Mouse (Mus musculus): ENCODE data around the gene Rab3a. TPM values are rescaled to one million over a fixed set of nuclear protein-coding genes. Genes with fewer than 3 reads are reported as not detected.
A peak's percentile ranks its signal among the peaks of the same experiment; 100 is the strongest.

Rab3a gene
- polyA plus RNA-seq, 1 experiment from 2014 or later, result 87.8 TPM

- no peak overlapping the region for H3K4me2 ChIP-seq
- peaks cover 42% of the 10 kb centered on the region for H3K4me1 ChIP-seq
- peaks cover 87% of the 10 kb centered on the region for H3K27me3 ChIP-seq
- no peak overlapping the region for H3K4me3 ChIP-seq (replicated peaks)
- WGBS, result 55% methylated on average over 10 of the region's 10 CpGs
- H3K36me3 ChIP-seq (replicated peaks), result no peaks in the 10 kb centered on the region
- H3K9ac ChIP-seq, result no peak overlapping the region
- no peaks in the 10 kb centered on the region for H3K9me3 ChIP-seq
- no peak for ATAC-seq (ENCODE audit: low FRiP score)
- no peak overlapping the region for H3K27ac ChIP-seq
Measured at GRCm38 (mm10) chr8:70800648-70801047, 46.2 kb downstream of the Rab3a start.

GRCm38 (mm10) chr8:70801156-70801555 lies 46.7 kb downstream of the Rab3a start:
- Histone ChIP-seq H3K9me3 (no peaks in the 10 kb centered on the region), H3K9ac (no peak overlapping the region), H3K4me2 (no peak overlapping the region), H3K4me3 (replicated peaks) (no peak overlapping the region), H3K27ac (no peak overlapping the region), H3K4me1 (peaks cover 39% of the 10 kb centered on the region), H3K36me3 (replicated peaks) (no peaks in the 10 kb centered on the region), H3K27me3 (peaks cover 87% of the 10 kb centered on the region)
- WGBS, result 37% methylated on average over 12 of the region's 15 CpGs
- no peak for ATAC-seq (ENCODE audit: low FRiP score)

DNA sequence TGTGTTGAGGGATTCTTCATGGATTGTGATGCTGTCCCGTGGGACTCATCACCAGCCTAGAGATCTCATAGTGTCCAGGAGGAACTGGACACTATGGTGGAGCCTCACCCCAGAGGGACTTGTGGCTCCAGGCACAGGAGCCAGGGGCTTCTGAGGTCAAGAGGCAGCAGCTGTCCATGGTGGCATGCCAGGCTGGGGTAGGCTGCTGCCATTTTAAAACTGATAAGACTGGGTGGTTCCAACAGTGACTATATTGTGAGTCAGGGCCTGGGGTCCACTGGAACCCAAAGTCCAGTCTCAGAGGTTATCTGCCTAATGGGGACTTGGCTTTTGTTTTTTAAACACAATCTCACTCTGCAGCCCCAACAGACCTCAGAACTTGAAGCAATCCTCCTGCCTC lies 47.4 kb downstream of the Rab3a start:
- WGBS, result 81% methylated on average over 1 of the region's 1 CpGs
- H3K4me3 ChIP-seq (replicated peaks), result no peak overlapping the region

GRCm38 (mm10) chr8:70802786-70803510 lies 48.5 kb downstream of the Rab3a start:
- Histone ChIP-seq H3K4me3 (replicated peaks) (no peak overlapping the region), H3K27me3 (peaks cover 88% of the 10 kb centered on the region), H3K4me2 (no peak overlapping the region), H3K4me1 (peaks cover 25% of the 10 kb centered on the region), H3K36me3 (replicated peaks) (no peaks in the 10 kb centered on the region), H3K9me3 (no peaks in the 10 kb centered on the region), H3K9ac (no peak overlapping the region), H3K27ac (no peak overlapping the region)
- ATAC-seq (ENCODE audit: low FRiP score), result no peak
- 74% methylated on average over 11 of the region's 11 CpGs for WGBS

More for the DNA sequence above, 47.4 kb downstream of the Rab3a start:
- Histone ChIP-seq H3K9me3 (no peaks in the 10 kb centered on the region), H3K4me2 (no peak overlapping the region), H3K27ac (no peak overlapping the region), H3K36me3 (replicated peaks) (no peaks in the 10 kb centered on the region), H3K4me1 (peaks cover 32% of the 10 kb centered on the region), H3K9ac (no peak overlapping the region), H3K27me3 (peaks cover 91% of the 10 kb centered on the region)
- ATAC-seq (ENCODE audit: low FRiP score), result no peak

- Histone ChIP-seq H3K9me3 (no peaks in the 10 kb centered on the region), H3K36me3 (replicated peaks) (no peaks in the 10 kb centered on the region), H3K4me2 (peak overlapping the region; percentile 61), H3K27me3 (peaks cover 78% of the 10 kb centered on the region), H3K9ac (0 out of 2 replicates have a peak overlapping the region, but pooled peaks have one; percentile 33), H3K4me1 (peaks cover 19% of the 10 kb centered on the region), H3K4me3 (replicated peaks) (peak overlapping the region; percentile 42), H3K27ac (no peak overlapping the region)
- ATAC-seq (ENCODE audit: low FRiP score), result no peak
- 1% methylated on average over 42 of the region's 47 CpGs for WGBS
Measured at GRCm38 (mm10) chr8:70803761-70804480, 49.4 kb downstream of the Rab3a start.

GRCm38 (mm10) chr8:70804481-70805206 lies 50.2 kb downstream of the Rab3a start, which contains the start of gene Mast3:
Mast3 (minus strand) TSS chr8:70805054.
- ATAC-seq (ENCODE audit: low FRiP score), result peak; percentile 89
- Histone ChIP-seq H3K4me1 (peaks cover 19% of the 10 kb centered on the region), H3K4me2 (peak within 1 kb of the TSS; percentile 61), H3K27ac (no peak within 1 kb of the TSS), H3K9me3 (no peaks in the 10 kb centered on the region), H3K9ac (peak within 1 kb of the TSS; percentile 33), H3K27me3 (peaks cover 71% of the 10 kb centered on the region), H3K36me3 (replicated peaks) (no peaks in the 10 kb centered on the region), H3K4me3 (replicated peaks) (peak within 1 kb of the TSS; percentile 42)
- under 1% methylated on average over 45 of the region's 45 CpGs for WGBS

DNA sequence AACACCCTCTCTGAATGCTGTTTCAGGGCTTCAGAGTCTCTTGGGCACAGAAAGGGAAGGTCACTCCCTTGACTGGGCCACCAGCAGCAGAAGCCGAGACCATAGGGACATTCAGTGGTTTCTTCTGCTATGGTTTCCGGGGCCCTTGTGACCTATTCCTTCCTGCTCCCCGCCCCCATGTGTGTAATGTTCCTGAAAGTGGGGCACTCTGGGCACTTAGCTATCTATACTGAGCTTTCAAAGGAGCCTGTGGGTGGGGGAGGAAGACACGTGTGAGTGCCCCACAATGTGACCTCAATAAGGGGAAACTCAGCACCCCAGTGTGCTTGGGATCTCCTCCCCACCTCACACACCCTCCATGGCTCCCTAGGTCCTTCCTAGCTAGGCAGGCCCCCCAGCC lies 52.1 kb downstream of the Rab3a start:
- Histone ChIP-seq H3K27me3 (peaks cover 61% of the 10 kb centered on the region), H3K9ac (no peak overlapping the region), H3K27ac (no peak overlapping the region), H3K4me3 (replicated peaks) (no peak overlapping the region), H3K4me1 (peaks cover 12% of the 10 kb centered on the region), H3K36me3 (replicated peaks) (no peaks in the 10 kb centered on the region), H3K9me3 (no peaks in the 10 kb centered on the region), H3K4me2 (no peak overlapping the region)
- ATAC-seq (ENCODE audit: low FRiP score), result no peak
- 79% methylated on average over 4 of the region's 4 CpGs for WGBS

GRCm38 (mm10) chr8:70807304-70807703 lies 52.8 kb downstream of the Rab3a start:
- Histone ChIP-seq H3K4me3 (replicated peaks) (no peak overlapping the region), H3K9ac (no peak overlapping the region), H3K4me1 (peaks cover 12% of the 10 kb centered on the region), H3K27ac (no peak overlapping the region), H3K9me3 (no peaks in the 10 kb centered on the region), H3K36me3 (replicated peaks) (no peaks in the 10 kb centered on the region), H3K27me3 (peaks cover 53% of the 10 kb centered on the region), H3K4me2 (no peak overlapping the region)
- ATAC-seq (ENCODE audit: low FRiP score), result no peak
- 47% methylated on average over 1 of the region's 1 CpGs for WGBS

DNA sequence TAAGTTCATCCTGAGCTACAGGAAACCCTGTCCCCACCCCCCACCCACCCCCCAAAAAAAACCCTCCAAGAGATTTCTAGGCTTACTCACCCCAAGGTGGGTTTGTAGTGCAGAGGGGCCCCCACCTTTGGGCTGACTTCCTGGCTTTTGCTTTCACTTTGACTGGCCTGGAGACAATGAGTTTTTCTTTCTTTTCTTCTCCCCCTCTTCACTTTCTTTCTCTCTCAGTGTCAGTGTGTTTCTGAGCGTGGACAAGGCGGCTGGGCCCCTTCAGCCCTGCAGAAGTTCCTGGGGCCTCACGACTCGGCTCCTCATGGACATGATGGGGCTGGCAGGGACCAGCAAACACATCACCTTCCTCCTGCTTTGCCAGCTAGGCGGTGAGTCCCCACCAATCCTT lies 53.8 kb downstream of the Rab3a start, which contains the start of gene Il12rb1:
Gene Il12rb1 (plus strand): TSS at position 211 of the 400 bp plus-strand sequence.
- H3K27me3 ChIP-seq, result peaks cover 45% of the 10 kb centered on the region
- no peak for ATAC-seq (ENCODE audit: low FRiP score)
- no peak within 1 kb of the TSS for H3K27ac ChIP-seq
- peaks cover 12% of the 10 kb centered on the region for H3K4me1 ChIP-seq
- H3K9ac ChIP-seq, result no peak within 1 kb of the TSS
- H3K36me3 ChIP-seq (replicated peaks), result no peaks in the 10 kb centered on the region
- H3K9me3 ChIP-seq, result no peaks in the 10 kb centered on the region
- no peak within 1 kb of the TSS for H3K4me3 ChIP-seq (replicated peaks)
- 73% methylated on average over 5 of the region's 5 CpGs for WGBS
- H3K4me2 ChIP-seq, result no peak within 1 kb of the TSS

Small RNAs within 50 kb of the gene (microRNA-seq; reads per million reads assigned to microRNA genes)
- not detected for gene Mir7240

Other genes starting within 250 kb of the Rab3a start
- 126 and 127 TPM in 2 replicates for gene Rex1bd, start 247.9 kb upstream of the Rab3a start, polyA plus RNA-seq (2016; fragmentation: Nextera tagmentation; extraction: Ambion mirVana)
- 692 and 734 TPM in 2 replicates for gene Uba52, start 243.9 kb upstream of the Rab3a start, polyA plus RNA-seq (2016; fragmentation: Nextera tagmentation; extraction: Ambion mirVana)
- gene Fkbp8, start 227.0 kb upstream of the Rab3a start, polyA plus RNA-seq (2016; fragmentation: Nextera tagmentation; extraction: Ambion mirVana), result 309 and 314 TPM in 2 replicates
- gene Kxd1, start 226.7 kb upstream of the Rab3a start, polyA plus RNA-seq (2016; fragmentation: Nextera tagmentation; extraction: Ambion mirVana), result 45.6 and 50.8 TPM in 2 replicates
- 18.8 and 19.9 TPM in 2 replicates for gene Ell, start 215.2 kb upstream of the Rab3a start, polyA plus RNA-seq (2016; fragmentation: Nextera tagmentation; extraction: Ambion mirVana)
- gene Isyna1, start 160.3 kb upstream of the Rab3a start, polyA plus RNA-seq (2016; fragmentation: Nextera tagmentation; extraction: Ambion mirVana), result 101 and 107 TPM in 2 replicates
- 97.4 and 106 TPM in 2 replicates for gene Ssbp4, start 145.8 kb upstream of the Rab3a start, polyA plus RNA-seq (2016; fragmentation: Nextera tagmentation; extraction: Ambion mirVana)
- 0.31 and 0.45 TPM in 2 replicates for gene Lrrc25, start 138.5 kb upstream of the Rab3a start, polyA plus RNA-seq (2016; fragmentation: Nextera tagmentation; extraction: Ambion mirVana)
- 0.14 TPM in 1 of 2 replicates, not detected in the other for gene Gdf15, start 122.2 kb upstream of the Rab3a start, polyA plus RNA-seq (2016; fragmentation: Nextera tagmentation; extraction: Ambion mirVana)
- 69.3 and 70.4 TPM in 2 replicates for gene Pgpep1, start 94.3 kb upstream of the Rab3a start, polyA plus RNA-seq (2016; fragmentation: Nextera tagmentation; extraction: Ambion mirVana)
- 259 and 275 TPM in 2 replicates for gene Lsm4, start 81.4 kb upstream of the Rab3a start, polyA plus RNA-seq (2016; fragmentation: Nextera tagmentation; extraction: Ambion mirVana)
- 153 and 165 TPM in 2 replicates for gene Jund, start 55.7 kb upstream of the Rab3a start, polyA plus RNA-seq (2016; fragmentation: Nextera tagmentation; extraction: Ambion mirVana)
- gene Iqcn, start 51.2 kb upstream of the Rab3a start, polyA plus RNA-seq (2016; fragmentation: Nextera tagmentation; extraction: Ambion mirVana), result 0.04 and 0.10 TPM in 2 replicates
- gene Gm3336, start 36.1 kb upstream of the Rab3a start, polyA plus RNA-seq (2016; fragmentation: Nextera tagmentation; extraction: Ambion mirVana), result not detected in 2 replicates
- gene Pde4c, start 31.0 kb upstream of the Rab3a start, polyA plus RNA-seq (2016; fragmentation: Nextera tagmentation; extraction: Ambion mirVana), result 0.14 and 0.17 TPM in 2 replicates
- gene Mpv17l2, start 6.3 kb downstream of the Rab3a start, polyA plus RNA-seq (2016; fragmentation: Nextera tagmentation; extraction: Ambion mirVana), result 33.2 and 34.5 TPM in 2 replicates
- gene Pik3r2, start 22.0 kb downstream of the Rab3a start, polyA plus RNA-seq (2016; fragmentation: Nextera tagmentation; extraction: Ambion mirVana), result 72.7 and 79.1 TPM in 2 replicates
- gene Mast3, start 50.4 kb downstream of the Rab3a start, polyA plus RNA-seq (2016; fragmentation: Nextera tagmentation; extraction: Ambion mirVana), result 14.5 and 16.8 TPM in 2 replicates
- not detected in 2 replicates for gene Il12rb1, start 53.8 kb downstream of the Rab3a start, polyA plus RNA-seq (2016; fragmentation: Nextera tagmentation; extraction: Ambion mirVana)
- 5.6 and 8.2 TPM in 2 replicates for gene Arrdc2, start 85.0 kb downstream of the Rab3a start, polyA plus RNA-seq (2016; fragmentation: Nextera tagmentation; extraction: Ambion mirVana)
- gene Kcnn1, start 108.6 kb downstream of the Rab3a start, polyA plus RNA-seq (2016; fragmentation: Nextera tagmentation; extraction: Ambion mirVana), result 14.4 and 16.3 TPM in 2 replicates
- gene Ccdc124, start 119.3 kb downstream of the Rab3a start, polyA plus RNA-seq (2016; fragmentation: Nextera tagmentation; extraction: Ambion mirVana), result 154 and 159 TPM in 2 replicates
- 0.49 and 0.67 TPM in 2 replicates for gene Slc5a5, start 138.1 kb downstream of the Rab3a start, polyA plus RNA-seq (2016; fragmentation: Nextera tagmentation; extraction: Ambion mirVana)
- 2,624 and 2,770 TPM in 2 replicates for gene Rpl18a, start 142.7 kb downstream of the Rab3a start, polyA plus RNA-seq (2016; fragmentation: Nextera tagmentation; extraction: Ambion mirVana)
- gene Map1s, start 151.3 kb downstream of the Rab3a start, polyA plus RNA-seq (2016; fragmentation: Nextera tagmentation; extraction: Ambion mirVana), result 61.4 and 61.6 TPM in 2 replicates